Mouse (Mus musculus) testis, adult 10 weeks (tissue): ENCODE data around the gene Lipa. TPM values are rescaled to one million over a fixed set of nuclear protein-coding genes. Genes with fewer than 3 reads are reported as not detected.

Source experiments
- polyA plus RNA-seq: library from polyadenylated mRNA; stranded (reverse); fragments of 350-450 nt; fragmentation: Illumina TruSeq; extraction: RNeasy Lipid Tissue Mini Kit (QIAGEN cat#74804); gene quantifications from one replicate; pipeline ENCODE4 v1.2.3, GENCODE M21; 2014; ENCODE audit warnings: low read depth, low replicate concordance

Gene Lipa
- 9.7 TPM for polyA plus RNA-seq

GRCm38 (mm10) chr19:34526941-34527682 lies at the start of gene Lipa:
TSS of gene Lipa (minus strand) at chr19:34527474.

GRCm38 (mm10) chr19:34550534-34551223 lies 23.4 kb upstream of the Lipa start, which contains the start of gene Ifit2:
TSS of gene Ifit2 (plus strand) at chr19:34550694.

GRCm38 (mm10) chr19:34474991-34475971 lies 52.0 kb downstream of the Lipa start, which contains the start of gene Ch25h:
TSS of gene Ch25h (minus strand) at chr19:34475164.

Other genes starting within 250 kb of the Lipa start
- gene Fas, start 236.8 kb downstream of the Lipa start, polyA plus RNA-seq = 1.5 TPM
- gene Ch25h, start 52.3 kb downstream of the Lipa start, polyA plus RNA-seq = 0.20 TPM
- gene Ifit2, start 23.2 kb upstream of the Lipa start, polyA plus RNA-seq = 0.87 TPM
- gene Ifit3, start 56.1 kb upstream of the Lipa start, polyA plus RNA-seq = 1.5 TPM
- gene Ifit1bl1, start 74.5 kb upstream of the Lipa start, polyA plus RNA-seq = not detected
- 0.71 TPM for gene Ifit3b, start 80.5 kb upstream of the Lipa start, polyA plus RNA-seq
- gene Ifit1bl2, start 113.3 kb upstream of the Lipa start, polyA plus RNA-seq = 0.13 TPM
- gene Ifit1, start 113.4 kb upstream of the Lipa start, polyA plus RNA-seq = 0.57 TPM
- 0.70 TPM for gene Slc16a12, start 219.8 kb upstream of the Lipa start, polyA plus RNA-seq